19 mouse cellular contexts compared by ENCODE assay signal in the genomic region with DNA sequence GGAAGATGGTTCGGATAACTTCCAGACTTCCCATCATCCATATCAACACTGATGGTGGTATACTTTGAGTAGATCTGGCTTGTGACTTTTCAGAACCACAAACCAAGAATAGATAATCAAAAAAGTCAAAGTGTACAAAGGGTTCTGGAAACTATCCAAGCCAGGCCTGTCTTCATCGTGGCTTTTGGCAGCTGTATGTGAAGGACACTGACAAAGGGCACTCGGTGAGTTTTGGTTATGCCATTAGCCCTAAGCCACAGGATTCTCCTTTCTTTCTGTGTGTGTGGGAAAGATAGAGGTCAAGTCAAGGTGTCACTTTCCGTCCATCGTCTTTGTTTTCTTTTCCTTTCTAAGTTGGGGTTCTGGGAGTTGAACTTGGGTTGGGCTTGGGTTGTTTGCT. TPM values are rescaled to one million over a fixed set of nuclear protein-coding genes. Genes with fewer than 3 reads are reported as not detected.
"Had no signal": no experiment of that assay in that cellular context is flagged by ENCODE, and none has a peak within 500 bp of the region (broad histone marks: within the 10 kb centered on the region; RNA-seq: fewer than 3 reads in every experiment).

No protein-coding gene starts in this region.

- H3K27ac ChIP-seq: kidney, postnatal 0 days; layer of hippocampus, adult 2 months; left cerebral cortex, adult 2 months; liver, embryonic 13.5 days; midbrain, embryonic 12.5 days; midbrain, embryonic 15.5 days; neural tube, embryonic 13.5 days; stomach, embryonic 15.5 days had no signal

- H3K9me3 ChIP-seq: liver, embryonic 13.5 days; midbrain, embryonic 12.5 days; midbrain, embryonic 15.5 days; neural tube, embryonic 13.5 days; stomach, embryonic 15.5 days had no signal

- H3K4me2 ChIP-seq: liver, embryonic 13.5 days; midbrain, embryonic 12.5 days; midbrain, embryonic 15.5 days; neural tube, embryonic 13.5 days; stomach, embryonic 15.5 days had no signal

- H3K4me3 ChIP-seq: layer of hippocampus, adult 2 months; left cerebral cortex, adult 2 months; liver, embryonic 13.5 days; midbrain, embryonic 12.5 days; midbrain, embryonic 15.5 days; myocyte; neural tube, embryonic 13.5 days; stomach, embryonic 15.5 days had no signal

- H3K4me1 ChIP-seq: liver, embryonic 13.5 days; stomach, embryonic 15.5 days had no signal

- DNase-seq: kidney, postnatal 25 days; layer of hippocampus, adult 9-11 months; liver, embryonic 13.5 days; lung, adult 2 months; lung, postnatal 14 days; lung, postnatal 4 days; retina, postnatal 1 day; right cerebral cortex, postnatal 25 days; spleen, adult 18-20 months; thymus, postnatal 25 days had no signal

- H3K36me3 ChIP-seq: liver, embryonic 13.5 days; midbrain, embryonic 12.5 days; midbrain, embryonic 15.5 days; stomach, embryonic 15.5 days had no signal

- H3K27me3 ChIP-seq: liver, embryonic 13.5 days; midbrain, embryonic 12.5 days; midbrain, embryonic 15.5 days; neural tube, embryonic 13.5 days; stomach, embryonic 15.5 days had no signal

- H3K9ac ChIP-seq: liver, embryonic 13.5 days; midbrain, embryonic 12.5 days; midbrain, embryonic 15.5 days; neural tube, embryonic 13.5 days; stomach, embryonic 15.5 days had no signal

- ATAC-seq: midbrain, embryonic 15.5 days had no signal

RNA-seq across cellular contexts. Expression of gene Lhfp, which starts 42.4 kb away (rescaled TPM):
- total RNA-seq: megakaryocyte-erythroid progenitor cell, adult 5-6 weeks had no signal
